9 mouse cellular contexts compared by ENCODE assay signal in the genomic region with DNA sequence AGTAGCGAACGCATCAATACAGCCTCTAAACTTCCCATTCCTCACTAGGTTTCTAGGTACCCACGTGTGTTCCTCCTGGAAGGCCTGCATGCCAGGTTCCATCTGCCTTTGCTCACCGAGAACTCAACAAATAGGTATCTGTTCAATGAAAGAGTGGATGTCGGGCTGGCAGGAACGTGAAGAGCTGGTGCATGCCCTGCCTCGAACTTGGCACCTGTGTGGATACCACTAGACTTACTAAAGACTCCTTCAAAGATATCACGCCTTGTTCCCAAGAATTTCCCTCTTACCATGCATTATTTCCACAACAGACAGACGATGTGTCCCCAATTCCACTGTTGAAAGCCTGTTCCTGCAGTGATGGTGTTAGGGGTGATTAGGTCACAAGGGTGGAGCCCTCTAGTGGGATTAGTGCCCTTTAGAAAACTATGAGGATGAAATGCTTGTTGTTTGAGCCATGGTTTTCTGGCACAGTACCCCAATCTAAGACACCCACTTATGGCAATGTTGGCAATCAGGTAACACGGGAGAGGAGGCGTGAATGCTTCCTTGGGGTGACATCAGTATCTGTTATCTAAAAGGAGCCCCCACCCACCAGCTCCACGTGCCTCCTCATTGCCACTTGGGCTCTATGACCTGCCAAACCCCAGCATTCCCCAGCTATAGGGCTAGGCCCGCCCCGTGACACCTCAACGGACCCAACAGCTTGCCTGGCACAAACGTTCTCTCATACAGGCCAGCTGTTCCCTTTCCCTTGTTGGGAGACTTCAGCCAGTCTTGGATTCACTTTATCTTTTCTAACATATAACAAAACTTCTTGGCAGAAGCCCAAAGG. TPM values are rescaled to one million over a fixed set of nuclear protein-coding genes. Genes with fewer than 3 reads are reported as not detected.
A peak's percentile ranks its signal among the peaks of the same experiment; 100 is the strongest.
DNase-seq lines count a peak whose midpoint lies in the region; ATAC-seq and TF ChIP-seq lines count a peak whose summit lies in the region.
"Had no signal": no experiment of that assay in that cellular context is flagged by ENCODE, and none has a peak within 500 bp of the region (broad histone marks: within the 10 kb centered on the region; RNA-seq: fewer than 3 reads in every experiment).

No protein-coding gene starts in this region.

- 0 out of 2 replicates have a peak, but pooled peaks cover 2% of the 10 kb centered on the region for H3K79me2 ChIP-seq in heart, adult 2 months (replicated peaks; ENCODE audit: control insufficient read depth, insufficient read depth, low read length)

- peaks cover 10% of the 10 kb centered on the region; the same call in 1 of the 2 replicates for H3K4me1 ChIP-seq in heart, adult 2 months (ENCODE audit: control insufficient read depth, insufficient read depth, low read length)
- peaks cover 60% of the 10 kb centered on the region for H3K4me1 ChIP-seq in forebrain, embryonic 15.5 days
- peaks cover 37% of the 10 kb centered on the region for H3K4me1 ChIP-seq in liver, embryonic 15.5 days (replicated peaks)

- H3K9me3 ChIP-seq in forebrain, embryonic 15.5 days: no peaks in the 10 kb centered on the region
- no peaks in the 10 kb centered on the region for H3K9me3 ChIP-seq in liver, embryonic 15.5 days (replicated peaks)

- no peaks in the 10 kb centered on the region for H3K36me3 ChIP-seq in heart, adult 2 months (ENCODE audit: control insufficient read depth, insufficient read depth, low read length)
- H3K36me3 ChIP-seq in forebrain, embryonic 15.5 days: no peaks in the 10 kb centered on the region
- no peaks in the 10 kb centered on the region for H3K36me3 ChIP-seq in liver, embryonic 15.5 days (replicated peaks)

- 55% methylated on average over 16 of the region's 16 CpGs for WGBS in heart, adult 2 months
- WGBS in forebrain, embryonic 15.5 days: 67% methylated on average over 16 of the region's 16 CpGs
- WGBS in liver, embryonic 15.5 days (ENCODE audit: insufficient replicate concordance): 57% methylated on average over 16 of the region's 16 CpGs

- H3K27me3 ChIP-seq in heart, adult 2 months (ENCODE audit: control insufficient read depth, insufficient read depth, low read length): no peaks in the 10 kb centered on the region
- no peaks in the 10 kb centered on the region for H3K27me3 ChIP-seq in forebrain, embryonic 15.5 days
- no peaks in the 10 kb centered on the region for H3K27me3 ChIP-seq in liver, embryonic 15.5 days

- TF ChIP-seq EP300 in heart, adult 2 months (IDR thresholded peaks at IDR 0.05; ENCODE audit: insufficient read depth, low read depth, low read length): no peak

- no peak for TF ChIP-seq POLR2A in heart, adult 2 months (IDR thresholded peaks at IDR 0.05; ENCODE audit: insufficient read depth, low read depth, low read length)

- H3K4me2 ChIP-seq in forebrain, embryonic 15.5 days (replicated peaks): peak overlapping the region; percentile 84
- H3K4me2 ChIP-seq in liver, embryonic 15.5 days: peak overlapping the region; percentile 100

- peak; percentile 22; the same call in 1 of the 2 replicates for TF ChIP-seq CTCF in heart, adult 2 months (IDR thresholded peaks at IDR 0.05)

- no peak for ATAC-seq in forebrain, embryonic 15.5 days (replicated peaks)
- ATAC-seq in liver, embryonic 15.5 days (ENCODE audit: insufficient read depth): no peak
- no peak for ATAC-seq in granulocyte monocyte progenitor cell, adult 5-6 weeks (replicated peaks; ENCODE audit: poor library complexity, severe bottlenecking)

- H3K27ac ChIP-seq in heart, adult 2 months: peak overlapping the region; percentile 86
- H3K27ac ChIP-seq in forebrain, embryonic 15.5 days (replicated peaks): no peak overlapping the region
- no peak overlapping the region for H3K27ac ChIP-seq in liver, embryonic 15.5 days (replicated peaks)

- intact Hi-C loops in heart, adult 2 months (cut with DNase I): loop anchor here (5.0 to 10.0 kb wide), 2 partner anchors 129 to 714 kb away; a partner anchor contains a TSS
- intact Hi-C loops in heart, postnatal 10 days (cut with DNase I): loop anchor here (5.0 kb wide), 1 partner anchor 129 kb away; a partner anchor contains a TSS

- peak overlapping the region; percentile 84 for H3K4me3 ChIP-seq in heart, adult 2 months
- peak overlapping the region; percentile 88 for H3K4me3 ChIP-seq in forebrain, embryonic 15.5 days
- H3K4me3 ChIP-seq in liver, embryonic 15.5 days (replicated peaks): peak overlapping the region; percentile 77; the same call in 1 of the 2 replicates

- DNase-seq in heart, adult 2 months: no peak
- DNase-seq in heart, postnatal 10 days: no peak
- peak; percentile 34 for DNase-seq in A20 (ENCODE audit: low read depth, low spot score)
- no peak for DNase-seq in right cerebral cortex, postnatal 25 days
- no peak for DNase-seq in frontal cortex, postnatal 25 days (ENCODE audit: low spot score in 2 of 2)
- DNase-seq: gastrocnemius, postnatal 14 days had no signal

- H3K9ac ChIP-seq in heart, adult 2 months (ENCODE audit: low read depth, low read length): peak overlapping the region; percentile 17
- H3K9ac ChIP-seq in forebrain, embryonic 15.5 days (replicated peaks): peak overlapping the region; percentile 90; the same call in 1 of the 2 replicates
- H3K9ac ChIP-seq in liver, embryonic 15.5 days: peak overlapping the region; percentile 78; the same call in 1 of the 2 replicates

RNA-seq across cellular contexts. Expression of a gene that starts 1.9 kb away (rescaled TPM):
- total RNA-seq in heart, adult 2 months (2021): 10 to 100 TPM; 32.1 to 41.1 TPM
- polyA plus RNA-seq in heart, adult 2 months (2012; rRNA removed): 56.8 and 65.5 TPM in 2 replicates
- total RNA-seq in heart, postnatal 10 days (2021): 10 to 100 TPM; 23.6 to 27.8 TPM
- polyA plus RNA-seq in forebrain, embryonic 15.5 days (2015; fragmentation: Nextera tagmentation; extraction: Ambion mirVana): 18.1 and 18.3 TPM in 2 replicates
- polyA plus RNA-seq in liver, embryonic 15.5 days (2015; fragmentation: Nextera tagmentation; extraction: Ambion mirVana): 3.2 and 4.4 TPM in 2 replicates
- 4.9 and 7.5 TPM in 2 replicates for total RNA-seq in granulocyte monocyte progenitor cell, adult 5-6 weeks (2014; fragmentation: Nextera tagmentation)
- 3.1 and 7.5 TPM in 2 replicates for total RNA-seq in granulocyte monocyte progenitor cell, adult 5-6 weeks (2017)

RNA-seq across cellular contexts. Expression of a gene that starts 4.2 kb away (rescaled TPM):
- 10 to 100 TPM; 55.4 to 57.5 TPM for total RNA-seq in heart, adult 2 months (2021)
- 27.6 and 47.7 TPM in 2 replicates for polyA plus RNA-seq in heart, adult 2 months (2012; rRNA removed)
- 10 to 100 TPM; 47.7 to 50.1 TPM for total RNA-seq in heart, postnatal 10 days (2021)
- 71.2 and 77.1 TPM in 2 replicates for polyA plus RNA-seq in forebrain, embryonic 15.5 days (2015; fragmentation: Nextera tagmentation; extraction: Ambion mirVana)
- 9.9 and 10.9 TPM in 2 replicates for polyA plus RNA-seq in liver, embryonic 15.5 days (2015; fragmentation: Nextera tagmentation; extraction: Ambion mirVana)
- 14.3 and 17.9 TPM in 2 replicates for total RNA-seq in granulocyte monocyte progenitor cell, adult 5-6 weeks (2014; fragmentation: Nextera tagmentation)
- 15.2 and 19.6 TPM in 2 replicates for total RNA-seq in granulocyte monocyte progenitor cell, adult 5-6 weeks (2017)

Comparison
In these comparisons a context has a peak if more than half of its experiments do, and no peak if none do; other contexts are left out.
1. H3K9ac ChIP-seq: peak in every context shown above with its lines; median percentile 90 in forebrain, embryonic 15.5 days; 78 in liver, embryonic 15.5 days; 17 in heart, adult 2 months.